Mouse (Mus musculus) brain, adult 2 months (tissue): Measurements from ENCODE around the gene Pecam1.
"Not testable (repeated sequence)": the region's sequence is repeated elsewhere in the genome, so short reads cannot be mapped to it uniquely, and the experiment has no call there.

ENCODE experiments used
- DNase-seq: peaks from one replicate; pipeline ENCODE4 v3.0.0; 2011; ENCODE audit warnings: low read depth, low spot score

The Pecam1 gene

DNA sequence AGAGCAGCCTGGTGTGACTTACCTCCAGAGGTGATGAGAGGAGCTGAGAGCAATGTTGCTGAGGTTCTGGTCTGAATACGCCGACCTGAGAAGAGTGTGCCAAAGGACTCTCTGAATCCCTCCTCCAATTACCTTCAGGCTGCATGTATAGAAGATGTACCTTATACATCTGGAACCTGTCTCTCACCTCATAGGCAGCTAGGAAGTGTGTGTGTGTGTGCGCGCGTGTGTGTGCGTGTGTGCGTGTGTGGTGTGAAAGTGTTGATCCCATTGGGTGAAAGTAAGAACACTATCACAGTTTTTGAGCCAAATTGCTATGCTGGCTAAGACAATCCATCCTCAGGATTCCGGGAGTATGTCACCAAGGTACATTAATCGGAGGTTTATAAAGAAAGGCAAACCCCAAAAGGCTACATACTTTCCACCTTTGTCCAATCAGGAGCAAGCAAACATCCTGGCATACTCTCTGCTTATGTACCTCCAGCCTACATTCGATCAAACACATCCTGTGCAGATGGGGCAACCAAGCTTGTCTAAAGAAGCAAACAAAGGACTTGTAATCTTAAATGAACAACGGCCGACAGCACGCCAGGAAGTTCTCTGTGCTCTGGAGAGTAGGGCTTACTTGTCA, at the start of gene Pecam1:
Gene Pecam1 (minus strand): TSS at position 508 of the 631 bp plus-strand sequence.
- DNase-seq, result no peak

DNA sequence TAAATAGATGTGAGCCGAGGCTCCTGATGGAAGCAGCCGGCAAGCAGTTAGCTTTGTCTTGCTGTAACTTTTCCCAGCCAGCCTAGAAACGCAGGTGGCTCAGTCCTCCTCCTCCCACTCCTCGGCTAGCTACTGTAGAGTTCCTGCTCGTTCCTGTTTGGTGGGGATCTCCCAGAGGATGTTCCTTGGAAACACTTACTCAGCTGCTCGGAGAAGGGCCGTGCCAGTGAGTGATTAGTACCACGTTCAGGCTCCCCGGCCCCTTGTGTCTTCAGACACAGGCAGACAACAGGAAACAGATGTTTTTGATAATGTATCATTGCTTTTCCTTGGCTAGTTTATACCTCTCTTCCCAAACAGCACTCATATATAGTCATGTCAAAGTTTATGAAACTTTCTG, 45.3 kb upstream of the Pecam1 start:
- peak; percentile 66 for DNase-seq

DNA sequence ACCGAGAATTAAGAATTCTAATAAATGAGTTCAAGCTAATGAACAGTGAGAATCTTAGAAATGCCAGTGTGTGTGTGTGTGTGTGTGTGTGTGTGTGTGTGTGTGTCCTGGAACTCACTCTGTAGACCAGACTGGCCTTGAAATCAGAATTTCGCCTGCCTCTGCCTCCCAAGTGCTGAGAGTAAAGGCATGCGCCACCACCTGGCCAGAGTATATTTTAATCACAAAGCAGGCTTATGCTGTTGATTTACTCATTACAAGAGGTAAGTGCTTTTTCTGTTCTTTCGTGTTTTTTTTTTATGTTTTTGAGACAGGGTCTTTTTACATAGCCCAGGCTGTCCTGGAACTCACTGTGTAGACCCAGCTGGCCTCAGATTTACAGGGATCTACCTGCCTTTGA, 43.4 kb upstream of the Pecam1 start:
- DNase-seq, result no peak

DNA sequence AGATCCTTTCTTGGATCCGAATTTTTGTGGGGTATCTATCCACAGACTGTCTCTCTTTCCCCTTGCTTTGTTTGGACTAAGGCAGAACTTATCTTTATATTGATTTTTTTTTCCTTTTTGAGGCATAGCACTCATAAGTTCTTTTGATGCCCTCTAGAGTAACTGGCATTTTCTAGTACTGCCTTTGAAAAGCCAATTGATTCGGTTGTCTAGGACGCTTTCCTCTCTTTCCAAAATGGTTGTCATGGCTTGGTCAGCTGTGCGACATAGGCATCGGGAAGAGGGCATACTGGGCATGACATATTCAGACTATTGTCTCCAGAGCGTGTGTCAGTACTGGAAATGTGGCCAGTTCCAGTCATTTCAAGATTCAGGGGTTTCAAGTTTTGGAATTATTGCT, 39.2 kb upstream of the Pecam1 start:
- DNase-seq, result peak; percentile 59

DNA sequence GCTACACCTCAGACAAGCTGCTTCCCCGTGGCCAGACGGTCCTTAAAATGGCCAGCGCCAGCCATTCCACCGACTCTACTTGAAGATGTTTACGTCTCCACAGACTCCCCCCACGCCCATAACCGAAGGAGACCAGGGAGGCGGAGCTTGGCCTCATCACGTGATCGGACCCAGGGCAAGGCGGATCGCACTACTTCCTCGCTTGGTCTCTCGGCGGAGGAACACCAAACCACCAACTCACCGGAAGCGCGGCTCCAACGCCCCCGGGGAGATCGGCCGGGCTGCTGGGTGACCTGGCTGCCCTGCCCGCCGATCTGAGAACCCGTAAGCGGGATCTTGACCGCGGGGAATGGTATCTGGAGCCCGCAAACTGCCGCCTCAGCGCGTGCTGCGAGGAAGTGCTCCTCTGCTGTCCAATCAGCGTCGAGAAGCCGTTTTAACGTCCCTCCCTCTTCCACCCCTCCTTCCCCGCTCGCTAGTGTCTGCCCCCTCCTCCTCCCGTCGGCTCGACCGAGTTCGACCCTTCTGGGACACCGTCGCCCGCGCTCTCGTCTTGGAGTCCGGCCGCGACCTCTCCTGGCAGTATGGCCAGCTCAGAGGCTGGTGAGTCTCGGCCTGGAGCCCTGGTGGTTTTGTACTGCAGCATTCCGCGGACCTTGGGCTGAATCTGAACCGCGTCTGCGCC, 38.5 kb upstream of the Pecam1 start, which contains the start of the genes Ddx5 and Cep95:
Gene Ddx5 (minus strand): TSS at position 411 of the 685 bp plus-strand sequence.
Gene Cep95 (plus strand): TSS at position 478 of the 685 bp plus-strand sequence.
- DNase-seq, result peak; percentile 100

DNA sequence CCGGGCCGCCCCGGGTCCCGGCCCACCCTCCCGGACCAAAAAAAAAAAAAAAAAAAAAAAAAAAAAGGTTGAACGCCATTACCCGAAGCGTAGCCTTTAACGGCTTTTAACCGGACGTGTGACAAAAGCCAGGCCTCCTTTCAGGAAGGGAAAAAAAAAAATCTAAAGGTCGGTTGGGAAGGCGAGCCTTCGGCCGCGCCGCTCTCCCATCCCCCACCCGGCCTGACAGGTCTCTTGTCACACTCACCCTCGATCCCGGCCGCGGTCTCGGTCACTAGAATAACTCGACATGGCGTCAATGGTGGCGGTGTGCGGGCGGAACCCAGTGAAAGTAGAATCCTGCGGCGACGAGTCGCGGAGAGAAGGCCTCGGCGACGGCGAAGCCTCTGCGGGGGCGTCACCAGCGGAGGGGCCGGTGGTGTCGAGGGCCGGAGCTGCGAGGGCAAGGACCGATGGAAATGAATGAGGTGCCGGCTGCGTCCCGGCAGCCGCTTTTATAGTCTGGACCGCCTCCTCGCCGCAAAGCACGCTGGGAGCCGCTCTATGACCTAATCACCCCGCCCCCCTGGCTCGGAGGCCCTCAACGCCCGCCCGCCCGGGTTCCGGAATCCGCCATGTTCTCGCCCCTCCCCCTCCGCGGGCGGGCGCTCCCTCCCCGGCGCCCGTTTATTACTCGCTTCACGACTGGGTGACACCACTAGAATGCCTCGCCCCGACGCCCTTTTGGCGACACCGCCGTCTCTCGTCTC, 37.8 kb upstream of the Pecam1 start:
- DNase-seq, result peak; percentile 98

DNA sequence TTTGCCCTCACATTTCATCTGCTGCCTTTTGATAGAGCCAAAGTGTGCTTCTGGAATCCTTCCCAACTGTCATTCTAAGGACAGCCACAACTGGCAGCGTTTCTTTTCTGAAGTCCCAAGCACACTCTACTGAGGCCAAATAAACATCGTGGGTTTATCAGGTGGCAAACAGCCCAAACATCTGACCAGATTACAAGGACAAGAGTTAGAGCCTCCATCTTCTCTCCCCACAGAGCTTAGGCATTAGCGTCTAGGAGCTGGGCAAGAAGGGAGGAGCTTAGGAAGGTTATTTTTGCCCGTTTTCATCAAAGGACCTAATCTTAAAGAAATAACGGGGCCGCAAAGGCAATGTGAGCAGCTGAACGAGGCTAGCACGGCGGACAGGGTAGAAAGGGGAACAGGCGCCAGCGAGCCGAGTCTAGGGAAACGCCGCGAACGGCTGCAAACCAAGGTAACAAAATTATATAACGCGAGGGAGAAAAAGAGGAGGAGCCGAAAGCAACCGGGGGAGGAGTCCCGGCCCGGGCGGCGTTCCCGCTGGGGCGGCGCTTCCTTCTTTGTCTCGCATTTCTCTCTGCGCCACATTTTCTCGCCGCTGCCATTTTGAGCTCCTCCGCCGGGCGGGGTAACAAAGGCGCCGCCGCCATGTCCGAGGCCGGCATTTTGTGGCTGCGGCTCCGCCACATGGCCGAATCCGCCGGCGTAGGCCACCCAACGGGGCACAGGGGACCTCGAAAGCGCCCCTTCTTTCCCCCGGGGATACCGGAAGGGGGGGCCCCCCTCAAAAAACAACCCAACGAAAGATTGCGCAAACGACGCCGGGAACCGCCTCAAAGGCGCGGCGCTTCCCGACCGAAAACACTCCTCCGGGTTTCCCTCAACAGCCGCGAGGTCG, 37.0 kb upstream of the Pecam1 start:
- peak; percentile 93 for DNase-seq

DNA sequence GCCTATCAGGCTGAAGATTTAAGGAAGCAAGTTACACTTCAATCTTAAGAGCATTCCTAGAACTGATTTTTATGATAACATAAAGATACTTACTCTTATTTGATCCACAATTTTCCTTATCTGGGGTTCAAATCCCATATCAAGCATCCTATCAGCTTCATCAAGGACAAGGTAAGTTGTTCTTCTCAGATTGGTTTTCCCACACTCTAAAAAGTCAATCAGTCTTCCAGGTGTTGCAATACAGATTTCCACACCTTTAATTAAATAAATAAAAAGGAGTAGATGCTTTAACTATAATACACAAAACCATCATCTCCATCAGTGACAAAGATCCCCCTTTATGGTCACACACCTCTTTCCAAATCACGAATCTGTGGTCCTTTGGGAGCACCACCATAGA, 34.6 kb upstream of the Pecam1 start:
- no peak for DNase-seq

DNA sequence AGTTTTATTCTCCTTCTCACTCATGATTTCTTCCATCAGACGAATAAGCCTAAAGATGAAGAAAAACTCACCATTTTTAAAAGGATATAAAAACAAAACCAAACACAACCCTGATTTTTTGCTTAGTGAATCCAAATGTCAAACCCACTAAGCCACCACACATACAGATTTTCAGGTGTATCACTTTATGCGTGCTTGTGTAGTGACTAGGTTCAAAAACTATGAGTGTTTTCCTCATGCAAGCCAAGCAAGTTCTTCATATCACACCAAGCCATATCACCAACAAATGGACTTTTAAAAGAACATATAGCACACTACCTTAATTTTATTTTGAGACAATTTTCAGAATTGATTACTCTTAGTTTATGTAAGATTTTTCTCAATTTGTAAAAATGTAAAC, 34.0 kb upstream of the Pecam1 start:
- DNase-seq, result no peak

DNA sequence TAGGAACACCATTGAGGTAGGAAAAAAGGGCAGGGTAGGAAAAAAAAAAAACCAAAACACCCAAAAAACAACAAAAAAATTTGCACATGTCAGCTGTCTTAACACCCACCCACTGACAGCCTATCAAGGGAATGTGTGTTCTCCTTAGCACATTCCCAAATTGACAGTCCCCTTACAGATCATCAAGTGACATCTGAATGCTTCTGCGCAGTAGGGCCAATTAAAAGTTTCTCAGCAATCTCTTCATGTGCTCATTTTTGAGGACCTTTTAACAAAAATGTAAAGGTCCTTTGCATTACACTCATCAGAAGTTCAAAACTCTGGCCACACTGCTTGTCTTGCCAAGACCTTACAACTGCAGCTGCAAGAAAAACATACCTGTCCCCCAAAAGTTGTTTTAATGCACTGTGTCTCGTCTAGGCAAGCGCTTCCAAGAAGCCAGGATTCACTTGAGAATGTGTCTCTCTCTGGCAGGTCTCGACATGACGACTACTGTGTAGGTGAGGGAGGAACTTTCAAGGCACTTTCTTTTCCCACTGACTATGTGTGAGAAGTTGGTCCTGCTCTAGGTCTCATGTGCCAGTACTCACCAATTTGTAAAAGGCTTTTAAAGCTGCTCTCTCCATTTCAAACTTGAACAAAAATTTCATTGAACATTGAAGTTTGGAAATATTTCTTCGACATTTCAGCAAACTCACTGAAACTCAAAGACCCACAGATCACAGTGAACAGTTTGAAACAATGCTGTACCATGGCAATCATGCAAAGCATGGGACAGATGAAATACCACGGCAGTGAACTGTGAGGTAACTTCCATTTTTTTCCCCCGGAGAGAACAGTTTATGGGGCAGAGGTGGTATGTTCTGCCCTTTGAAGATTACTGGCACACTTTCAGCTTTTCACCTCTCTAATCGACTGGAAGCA, 32.7 kb upstream of the Pecam1 start:
- DNase-seq, result no peak

DNA sequence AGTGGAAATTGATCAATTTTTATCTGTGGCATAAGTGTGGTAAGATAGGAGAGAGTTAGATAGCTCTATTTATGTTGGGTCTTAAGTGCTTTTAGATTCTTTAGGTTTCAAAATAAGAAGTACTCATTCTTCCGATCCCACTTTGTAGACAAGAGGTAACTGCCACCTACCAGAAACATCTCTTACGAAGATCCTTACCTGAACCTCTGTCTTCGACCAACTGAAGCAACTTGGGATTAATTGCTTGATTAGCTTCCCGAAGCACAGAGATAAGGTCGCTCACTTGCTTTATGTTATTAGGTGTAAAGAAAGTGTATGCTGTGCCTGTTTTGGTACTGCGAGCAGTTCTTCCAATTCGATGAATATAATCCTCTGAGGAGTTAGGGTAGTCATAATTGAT, 31.8 kb upstream of the Pecam1 start:
- DNase-seq, result not testable (repeated sequence)

DNA sequence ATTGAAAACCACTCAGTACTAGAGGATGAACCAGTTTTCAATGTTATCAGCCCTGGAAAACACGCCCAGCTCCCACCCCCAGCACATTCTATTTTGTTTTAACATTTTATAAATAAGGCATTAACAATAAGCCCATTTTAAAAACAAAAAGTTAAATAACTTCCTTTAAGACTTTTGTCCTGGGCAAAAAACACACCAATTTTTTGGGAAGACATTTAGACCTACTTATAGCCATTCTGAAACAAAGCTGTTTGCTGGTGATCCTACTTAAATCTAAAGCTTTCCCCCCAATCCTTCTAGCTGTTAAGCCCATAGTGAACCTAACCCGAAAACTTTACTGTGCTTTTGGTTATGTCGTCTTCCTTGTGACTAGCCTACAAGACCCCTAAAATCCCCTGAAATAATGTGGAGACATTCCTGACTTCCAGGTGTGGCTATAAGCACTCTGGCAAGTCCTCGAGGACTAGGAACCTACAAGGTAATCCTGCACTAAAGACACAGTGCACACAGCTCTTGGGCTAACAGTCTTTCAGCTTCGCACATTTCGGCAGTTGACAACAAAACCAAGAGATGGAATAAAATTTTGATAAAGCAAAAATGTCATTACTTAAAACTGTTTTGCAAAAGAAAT, 30.3 kb upstream of the Pecam1 start:
- DNase-seq, result no peak

DNA sequence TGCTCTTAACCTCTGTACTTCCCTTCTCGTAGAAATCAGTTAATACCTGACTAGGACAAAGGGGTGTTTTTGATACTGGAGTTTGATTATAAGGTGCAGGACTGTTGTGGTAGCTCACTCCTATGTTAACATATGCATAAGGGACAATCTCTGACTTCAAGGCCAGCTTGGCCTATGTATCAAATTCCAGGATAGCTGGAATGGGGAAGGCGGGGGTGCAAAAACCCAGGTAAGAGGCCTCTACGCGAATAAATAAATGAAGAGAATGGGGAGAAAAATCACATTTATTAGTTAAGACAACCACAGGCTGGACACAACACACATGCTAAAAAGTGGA, 29.6 kb upstream of the Pecam1 start:
- DNase-seq, result no peak

DNA sequence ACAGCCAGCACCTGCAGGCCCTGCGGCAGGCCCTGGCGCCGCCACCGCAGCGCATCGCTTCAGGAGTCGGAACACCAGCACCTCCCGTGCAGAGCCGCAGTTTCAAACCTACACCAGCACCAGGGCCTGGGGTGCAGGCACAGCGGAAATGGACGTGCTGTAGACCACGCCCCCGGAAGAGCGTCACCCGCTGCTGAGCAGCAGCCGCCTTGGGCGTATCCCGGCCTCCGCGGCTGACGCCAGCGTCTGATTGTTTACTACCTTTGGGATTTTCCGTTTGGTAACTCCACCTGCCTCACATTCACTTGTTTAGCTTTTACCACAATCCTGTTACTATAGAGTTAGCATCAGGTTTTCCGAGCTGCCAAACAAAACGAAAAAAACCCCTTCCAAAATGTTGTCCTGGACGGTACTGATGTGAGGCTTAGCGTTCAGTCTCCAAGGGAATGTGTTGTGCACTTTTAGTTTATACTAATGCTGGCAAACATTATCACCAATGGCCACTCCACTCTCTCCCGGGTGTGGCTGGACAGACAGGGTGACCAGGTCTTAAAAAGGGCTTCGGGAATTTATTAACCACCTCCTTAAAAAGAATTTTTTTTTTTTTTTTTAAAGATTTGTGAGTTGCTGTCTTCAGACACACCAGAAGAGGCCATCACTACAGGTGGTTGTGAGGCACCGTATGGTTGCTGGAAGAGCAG, 29.1 kb upstream of the Pecam1 start, which contains the start of gene Polg2:
Gene Polg2 (minus strand): TSS at position 150 of the 701 bp plus-strand sequence.
- DNase-seq, result peak; percentile 97

DNA sequence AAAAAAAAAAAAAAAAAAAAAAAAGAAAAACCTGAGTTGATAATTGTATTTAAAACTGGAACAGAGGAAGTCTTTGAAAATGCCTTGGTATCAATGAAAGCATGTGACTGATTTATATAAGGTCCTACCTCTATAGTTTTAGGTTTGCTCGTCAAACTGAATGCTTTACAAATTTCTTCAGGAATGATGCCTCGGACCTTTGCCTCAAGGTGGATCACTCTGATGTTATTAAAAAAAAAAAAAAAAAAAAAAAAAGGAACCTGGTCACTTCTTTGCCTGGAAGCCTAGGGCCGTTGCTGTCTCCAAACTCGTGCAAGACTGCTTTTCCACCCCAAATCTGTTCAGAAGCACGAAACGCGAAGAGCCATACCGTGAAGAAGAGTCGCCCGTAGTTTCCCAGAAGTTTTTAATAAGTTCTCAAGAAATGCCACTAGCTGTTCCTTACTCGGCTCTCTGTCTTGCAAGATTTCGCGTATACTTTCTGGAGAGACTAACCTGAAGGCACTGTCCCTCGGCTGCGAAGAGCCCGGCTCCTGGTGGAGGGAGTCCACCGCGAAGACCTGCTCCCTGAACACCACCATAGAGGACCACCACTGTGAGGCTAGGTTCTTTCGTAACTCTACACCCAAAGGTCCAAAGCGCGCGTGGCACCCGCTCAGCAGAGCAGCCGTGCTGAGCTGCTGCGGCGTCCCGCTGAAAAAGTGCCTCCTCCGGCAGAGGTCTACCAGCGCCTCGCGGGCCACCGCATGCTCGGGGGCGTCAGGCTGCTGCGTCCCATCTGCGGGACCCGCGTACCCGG, 28.4 kb upstream of the Pecam1 start:
- no peak for DNase-seq

DNA sequence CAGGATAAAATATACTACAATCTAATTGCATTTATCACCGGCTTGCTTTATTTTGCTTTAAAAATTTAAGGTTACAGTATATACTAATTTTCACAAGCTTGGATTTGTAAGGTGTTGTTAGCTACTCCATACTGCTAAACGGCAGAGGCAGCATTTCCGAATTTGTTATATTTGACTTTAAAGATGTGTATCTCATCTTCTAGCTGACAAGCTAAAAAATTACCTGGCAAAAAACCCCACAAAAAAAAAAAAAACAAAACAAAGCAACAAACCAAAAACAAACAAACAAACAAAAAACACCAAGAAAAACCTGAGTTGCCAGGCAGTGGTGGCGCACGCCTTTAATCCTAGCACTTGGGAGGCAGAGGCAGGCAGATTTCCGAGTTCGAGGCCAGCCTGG, 27.7 kb upstream of the Pecam1 start:
- no peak for DNase-seq

DNA sequence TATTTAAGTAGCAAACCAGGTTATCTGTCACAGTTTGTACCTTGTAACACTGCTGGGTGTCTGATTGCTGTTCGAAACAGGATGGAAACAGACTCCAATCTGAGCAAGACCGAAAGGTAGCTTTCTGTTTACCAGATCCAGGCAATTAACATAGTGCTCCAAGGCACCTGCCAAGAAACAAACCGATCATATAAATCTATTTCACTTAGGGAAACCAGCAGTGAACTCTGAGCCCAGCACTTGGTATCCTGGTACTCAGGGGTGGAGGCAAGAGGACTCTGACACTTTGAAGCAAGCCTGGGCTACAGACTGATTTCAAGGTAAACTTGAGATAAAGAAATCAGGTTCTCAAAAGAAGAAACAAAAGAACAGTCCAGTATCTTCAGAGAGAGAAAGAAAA, 27.0 kb upstream of the Pecam1 start:
- no peak for DNase-seq

DNA sequence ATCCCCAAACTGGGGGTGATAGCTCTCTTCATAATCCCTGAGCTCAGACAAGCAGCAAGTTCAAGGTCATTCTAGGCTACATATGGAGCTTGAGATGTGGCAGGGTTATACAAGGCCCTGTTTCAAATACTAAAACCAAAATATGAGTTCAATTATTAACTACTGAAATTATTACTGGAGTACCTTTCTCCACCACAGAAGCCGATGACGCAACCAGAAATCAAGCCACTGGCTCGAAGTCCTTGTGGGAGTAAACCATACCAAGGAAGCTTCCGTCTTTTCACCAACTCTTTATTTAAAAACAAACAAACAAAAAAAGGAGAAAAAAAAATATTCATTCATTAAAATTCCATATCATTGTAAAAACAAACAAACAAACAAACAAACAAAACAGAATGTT, 26.5 kb upstream of the Pecam1 start:
- no peak for DNase-seq

DNA sequence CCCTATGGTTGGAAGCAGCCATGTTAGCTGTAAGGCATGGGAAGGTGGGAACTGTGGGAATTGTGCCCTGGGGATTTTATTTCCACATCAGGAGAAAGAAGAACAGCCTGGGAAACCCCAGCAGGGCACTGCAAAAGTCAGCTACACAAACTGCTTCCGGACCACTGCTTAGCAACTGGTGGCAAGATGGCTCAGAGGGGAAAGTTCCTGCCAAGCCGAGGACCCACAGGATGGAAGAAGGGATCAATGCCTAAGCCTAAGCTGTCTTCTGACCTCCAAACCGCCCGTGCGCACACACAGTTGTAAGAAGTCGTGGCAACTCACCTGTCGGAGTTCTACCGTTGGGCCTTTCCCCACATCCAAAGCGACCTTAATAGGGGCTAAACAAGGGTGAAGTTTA, 22.6 kb upstream of the Pecam1 start:
- no peak for DNase-seq
